Comparison of ENCODE assay signal across 9 mouse cellular contexts in the genomic region with DNA sequence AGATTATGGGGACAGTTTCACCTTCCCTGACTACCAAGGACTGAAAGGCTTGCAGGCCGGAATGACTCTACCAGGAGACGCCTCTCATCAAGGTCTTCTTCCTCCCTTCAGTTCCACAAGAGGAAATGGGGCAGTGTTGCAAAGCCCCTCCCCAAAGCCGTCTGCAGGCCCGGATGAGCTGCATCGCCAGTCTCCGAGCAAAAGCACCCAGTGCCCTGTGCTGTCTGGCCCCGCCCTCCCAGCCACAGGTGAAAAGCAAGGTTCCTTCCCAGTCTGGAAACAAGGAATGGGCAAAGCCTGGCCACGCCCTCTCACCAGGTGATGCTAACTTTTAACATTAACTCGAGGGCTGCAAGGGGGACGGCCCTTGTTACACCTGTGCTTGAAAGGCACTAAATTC. TPM values are rescaled to one million over a fixed set of nuclear protein-coding genes. Genes with fewer than 3 reads are reported as not detected.
DNase-seq lines count a peak whose midpoint lies in the region; ATAC-seq lines count a peak whose summit lies in the region.
"Had no signal": no experiment of that assay in that cellular context is flagged by ENCODE, and none has a peak within 500 bp of the region (broad histone marks: within the 10 kb centered on the region; RNA-seq: fewer than 3 reads in every experiment).

No protein-coding gene starts in this region.

- H3K9me3 ChIP-seq in midbrain, embryonic 13.5 days: no peaks in the 10 kb centered on the region
- no peaks in the 10 kb centered on the region for H3K9me3 ChIP-seq in midbrain, embryonic 14.5 days (ENCODE audit: control insufficient read depth, low read length)
- no peaks in the 10 kb centered on the region for H3K9me3 ChIP-seq in lung, embryonic 16.5 days (ENCODE audit: control insufficient read depth, low read length)

- H3K4me3 ChIP-seq in midbrain, embryonic 13.5 days (replicated peaks): no peak overlapping the region
- H3K4me3 ChIP-seq in midbrain, embryonic 14.5 days (replicated peaks; ENCODE audit: low read depth, low read length): no peak overlapping the region
- H3K4me3 ChIP-seq in lung, embryonic 16.5 days (ENCODE audit: low read length): no peak overlapping the region

- H3K4me2 ChIP-seq in midbrain, embryonic 13.5 days (replicated peaks): no peak overlapping the region
- no peak overlapping the region for H3K4me2 ChIP-seq in midbrain, embryonic 14.5 days (ENCODE audit: low read length)
- peak overlapping the region; percentile 16; the same call in 1 of the 2 replicates for H3K4me2 ChIP-seq in lung, embryonic 16.5 days (ENCODE audit: low read depth, low read length)

- intact Hi-C loops in left cerebral cortex, postnatal 25 days (cut with DNase I): no loop called here

- peaks cover 58% of the 10 kb centered on the region for H3K36me3 ChIP-seq in midbrain, embryonic 13.5 days
- H3K36me3 ChIP-seq in midbrain, embryonic 14.5 days (ENCODE audit: control insufficient read depth, insufficient read depth, low read length): peaks cover 60% of the 10 kb centered on the region
- peaks cover 17% of the 10 kb centered on the region for H3K36me3 ChIP-seq in lung, embryonic 16.5 days (ENCODE audit: control insufficient read depth, insufficient read depth, low read length)

- no peak for ATAC-seq in midbrain, embryonic 13.5 days
- no peak for ATAC-seq in midbrain, embryonic 14.5 days (ENCODE audit: low FRiP score, low TSS enrichment)
- ATAC-seq in lung, embryonic 16.5 days (ENCODE audit: low read depth): peak; percentile 41; the same call in 1 of the 2 replicates

- H3K9ac ChIP-seq in midbrain, embryonic 13.5 days (replicated peaks): no peak overlapping the region
- no peak overlapping the region for H3K9ac ChIP-seq in midbrain, embryonic 14.5 days (replicated peaks; ENCODE audit: low read length)
- H3K9ac ChIP-seq in lung, embryonic 16.5 days (ENCODE audit: low read length): no peak overlapping the region

- WGBS in midbrain, embryonic 13.5 days: 73% methylated on average over 10 of the region's 10 CpGs
- WGBS in midbrain, embryonic 14.5 days: 71% methylated on average over 10 of the region's 10 CpGs
- WGBS in lung, embryonic 16.5 days: 31% methylated on average over 10 of the region's 10 CpGs

- DNase-seq in midbrain, embryonic 14.5 days: no peak
- DNase-seq in kidney, adult 11 months: peak; percentile 74
- DNase-seq in thymus, postnatal 4 days: peak; percentile 63
- DNase-seq in gastrocnemius, postnatal 10 days: no peak
- no peak for DNase-seq in layer of hippocampus, postnatal 36 days
- DNase-seq in left cerebral cortex, postnatal 25 days (ENCODE audit: low spot score in 2 of 2): no peak

- H3K27me3 ChIP-seq in midbrain, embryonic 13.5 days: no peaks in the 10 kb centered on the region
- no peaks in the 10 kb centered on the region for H3K27me3 ChIP-seq in midbrain, embryonic 14.5 days (ENCODE audit: control insufficient read depth, insufficient read depth, low read length)
- no peaks in the 10 kb centered on the region for H3K27me3 ChIP-seq in lung, embryonic 16.5 days (ENCODE audit: control insufficient read depth, insufficient read depth, low read depth, low read length)

- H3K27ac ChIP-seq in midbrain, embryonic 13.5 days: peak overlapping the region; percentile 14; the same call in 1 of the 2 replicates
- no peak overlapping the region for H3K27ac ChIP-seq in midbrain, embryonic 14.5 days (replicated peaks; ENCODE audit: low read depth, low read length)
- no peak overlapping the region; the same call in 1 of the 2 replicates for H3K27ac ChIP-seq in lung, embryonic 16.5 days (ENCODE audit: low read length)

- 0 out of 2 replicates have a peak, but pooled peaks cover 4% of the 10 kb centered on the region for H3K4me1 ChIP-seq in midbrain, embryonic 13.5 days (replicated peaks)
- no peaks in the 10 kb centered on the region for H3K4me1 ChIP-seq in midbrain, embryonic 14.5 days (ENCODE audit: control insufficient read depth, insufficient read depth, low read length)
- H3K4me1 ChIP-seq in lung, embryonic 16.5 days (replicated peaks; ENCODE audit: control insufficient read depth, insufficient read depth, low read length): peaks cover 18% of the 10 kb centered on the region

RNA-seq across cellular contexts. Expression of gene Slc39a11, which starts 16.8 kb away (rescaled TPM):
- 29.8 and 31.2 TPM in 2 replicates for polyA plus RNA-seq in midbrain, embryonic 13.5 days (2015; fragmentation: Nextera tagmentation; extraction: Ambion mirVana)
- 28.5 and 31.1 TPM in 2 replicates for polyA plus RNA-seq in midbrain, embryonic 14.5 days (2014; fragmentation: Nextera tagmentation; extraction: Ambion mirVana)
- polyA plus RNA-seq in lung, embryonic 16.5 days (2015; fragmentation: Nextera tagmentation; extraction: Ambion mirVana): 23.7 and 26.2 TPM in 2 replicates
- total RNA-seq in gastrocnemius, postnatal 10 days (2021): 1 to 10 TPM; 4.9 to 7.2 TPM
- total RNA-seq in layer of hippocampus, postnatal 36 days (2021): 10 to 100 TPM; 19.8 to 20.8 TPM
- total RNA-seq in left cerebral cortex, postnatal 25 days (2021): 10 to 100 TPM; 11.4 to 13.9 TPM

RNA-seq across cellular contexts. Expression of gene Fam104a, which starts 17.3 kb away (rescaled TPM):
- 44.7 and 47.9 TPM in 2 replicates for polyA plus RNA-seq in midbrain, embryonic 13.5 days (2015; fragmentation: Nextera tagmentation; extraction: Ambion mirVana)
- 42.9 and 46.1 TPM in 2 replicates for polyA plus RNA-seq in midbrain, embryonic 14.5 days (2014; fragmentation: Nextera tagmentation; extraction: Ambion mirVana)
- polyA plus RNA-seq in lung, embryonic 16.5 days (2015; fragmentation: Nextera tagmentation; extraction: Ambion mirVana): 39.8 and 40.3 TPM in 2 replicates
- total RNA-seq in gastrocnemius, postnatal 10 days (2021): 10 to 100 TPM; 34.8 to 37.9 TPM
- total RNA-seq in layer of hippocampus, postnatal 36 days (2021): 10 to 100 TPM; 26.5 to 26.6 TPM
- total RNA-seq in left cerebral cortex, postnatal 25 days (2021): 10 to 100 TPM; 27.9 to 28.2 TPM

RNA-seq across cellular contexts. Expression of gene D11Wsu47e, which starts 17.6 kb away (rescaled TPM):
- polyA plus RNA-seq in midbrain, embryonic 13.5 days (2015; fragmentation: Nextera tagmentation; extraction: Ambion mirVana): 21.4 and 26.7 TPM in 2 replicates
- 25.5 and 28.8 TPM in 2 replicates for polyA plus RNA-seq in midbrain, embryonic 14.5 days (2014; fragmentation: Nextera tagmentation; extraction: Ambion mirVana)
- 15.4 and 15.9 TPM in 2 replicates for polyA plus RNA-seq in lung, embryonic 16.5 days (2015; fragmentation: Nextera tagmentation; extraction: Ambion mirVana)
- total RNA-seq in gastrocnemius, postnatal 10 days (2021): 10 to 100 TPM in 1 of 2 experiments, 1 to 10 TPM in 1; 7.3 to 10.9 TPM
- total RNA-seq in layer of hippocampus, postnatal 36 days (2021): 10 to 100 TPM; 15.0 to 17.3 TPM
- 10 to 100 TPM; 12.6 to 13.5 TPM for total RNA-seq in left cerebral cortex, postnatal 25 days (2021)

RNA-seq across cellular contexts. Expression of gene Cog1, which starts 17.7 kb away (rescaled TPM):
- polyA plus RNA-seq in midbrain, embryonic 13.5 days (2015; fragmentation: Nextera tagmentation; extraction: Ambion mirVana): 31.7 and 33.2 TPM in 2 replicates
- 35.2 and 40.1 TPM in 2 replicates for polyA plus RNA-seq in midbrain, embryonic 14.5 days (2014; fragmentation: Nextera tagmentation; extraction: Ambion mirVana)
- 22.0 and 23.3 TPM in 2 replicates for polyA plus RNA-seq in lung, embryonic 16.5 days (2015; fragmentation: Nextera tagmentation; extraction: Ambion mirVana)
- 10 to 100 TPM; 20.1 to 25.0 TPM for total RNA-seq in gastrocnemius, postnatal 10 days (2021)
- 10 to 100 TPM; 55.0 to 59.6 TPM for total RNA-seq in layer of hippocampus, postnatal 36 days (2021)
- total RNA-seq in left cerebral cortex, postnatal 25 days (2021): 10 to 100 TPM; 43.7 to 44.0 TPM

RNA-seq across cellular contexts. Expression of gene Cpsf4l, which starts 43.2 kb away (rescaled TPM):
- polyA plus RNA-seq in midbrain, embryonic 13.5 days (2015; fragmentation: Nextera tagmentation; extraction: Ambion mirVana): 0.31 and 0.54 TPM in 2 replicates
- 0.26 and 0.47 TPM in 2 replicates for polyA plus RNA-seq in midbrain, embryonic 14.5 days (2014; fragmentation: Nextera tagmentation; extraction: Ambion mirVana)
- polyA plus RNA-seq in lung, embryonic 16.5 days (2015; fragmentation: Nextera tagmentation; extraction: Ambion mirVana): 0.90 and 3.1 TPM in 2 replicates
- total RNA-seq in gastrocnemius, postnatal 10 days (2021): not detected
- total RNA-seq in layer of hippocampus, postnatal 36 days (2021): not detected
- under 1 TPM in 1 of 2 experiments, not detected in 1; 0.44 TPM for total RNA-seq in left cerebral cortex, postnatal 25 days (2021)
- polyA plus RNA-seq: spleen, adult 2 months had no signal

Comparison
In these comparisons a context has a peak if more than half of its experiments do, and no peak if none do; other contexts are left out.
1. DNase-seq: peak in kidney, adult 11 months (single experiment) and thymus, postnatal 4 days (single experiment); none in midbrain, embryonic 14.5 days (single experiment), gastrocnemius, postnatal 10 days (single experiment), layer of hippocampus, postnatal 36 days (0 of 2) and left cerebral cortex, postnatal 25 days (0 of 2).